Mouse (Mus musculus) macrophage (primary cell): ENCODE data around the gene Chml. TPM values are rescaled to one million over a fixed set of nuclear protein-coding genes. Genes with fewer than 3 reads are reported as not detected.
A peak's percentile ranks its signal among the peaks of the same experiment; 100 is the strongest.

Experiments used
- H3K27ac ChIP-seq: fragments of 350-480 bp; formaldehyde crosslinking; 2 replicates; pipeline ENCODE4 v1.9.0; 2021
- H3K36me3 ChIP-seq: fragments of 350-480 bp; formaldehyde crosslinking; 2 replicates; pipeline ENCODE4 v1.9.0; 2021; ENCODE audit errors: inconsistent target
- H3K4me3 ChIP-seq: fragments of 350-480 bp; formaldehyde crosslinking; 2 replicates; pipeline ENCODE4 v1.9.0; 2021; ENCODE audit errors: inconsistent target
- H3K79me2 ChIP-seq: fragments of 350-480 bp; formaldehyde crosslinking; 2 replicates; pipeline ENCODE4 v1.9.0; 2021; ENCODE audit errors: inconsistent target
- WGBS: methylation state at CpG from one replicate; pipeline ENCODE4 v1.1.7; 2026; ENCODE audit warnings: inconsistent platforms; ENCODE audit not compliant: missing documents; 5-methylcytosine and 5-hydroxymethylcytosine counted together
- polyA plus RNA-seq: library from polyadenylated mRNA; stranded (reverse); fragments of 250-400 nt; gene quantifications from 3 replicates; pipeline ENCODE4 v1.2.4, GENCODE M21; 2018; ENCODE audit warnings: inconsistent platforms

The Chml gene
- polyA plus RNA-seq, 1 experiment from 2014 or later, result 3.0 TPM

DNA sequence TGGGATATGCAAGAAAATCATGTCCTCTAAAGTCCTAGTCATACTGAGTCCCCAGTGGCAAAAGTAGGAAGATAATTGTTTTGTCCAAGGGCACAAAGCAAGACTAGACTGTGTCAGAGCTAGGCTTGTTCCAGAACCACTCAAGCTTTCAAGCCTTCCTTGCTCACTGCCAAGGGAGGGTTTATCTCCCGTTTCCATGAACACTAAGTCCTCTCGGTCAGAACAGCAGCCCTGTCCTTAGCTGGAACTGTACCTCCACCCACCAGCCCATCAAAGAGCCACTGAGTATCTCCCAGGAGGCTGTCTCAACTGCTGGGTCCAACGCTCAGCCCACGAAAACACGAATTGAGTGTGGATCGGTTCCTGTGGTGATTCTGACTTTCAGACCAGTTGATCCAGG is 17.6 kb downstream of the Chml start:
- H3K27ac ChIP-seq, result no peak overlapping the region
- 91% methylated on average over 6 of the region's 6 CpGs for whole genome bisulfite sequencing
- no peak overlapping the region for H3K4me3 ChIP-seq
- no peaks in the 10 kb centered on the region for H3K79me2 ChIP-seq
- no peaks in the 10 kb centered on the region for H3K36me3 ChIP-seq

DNA sequence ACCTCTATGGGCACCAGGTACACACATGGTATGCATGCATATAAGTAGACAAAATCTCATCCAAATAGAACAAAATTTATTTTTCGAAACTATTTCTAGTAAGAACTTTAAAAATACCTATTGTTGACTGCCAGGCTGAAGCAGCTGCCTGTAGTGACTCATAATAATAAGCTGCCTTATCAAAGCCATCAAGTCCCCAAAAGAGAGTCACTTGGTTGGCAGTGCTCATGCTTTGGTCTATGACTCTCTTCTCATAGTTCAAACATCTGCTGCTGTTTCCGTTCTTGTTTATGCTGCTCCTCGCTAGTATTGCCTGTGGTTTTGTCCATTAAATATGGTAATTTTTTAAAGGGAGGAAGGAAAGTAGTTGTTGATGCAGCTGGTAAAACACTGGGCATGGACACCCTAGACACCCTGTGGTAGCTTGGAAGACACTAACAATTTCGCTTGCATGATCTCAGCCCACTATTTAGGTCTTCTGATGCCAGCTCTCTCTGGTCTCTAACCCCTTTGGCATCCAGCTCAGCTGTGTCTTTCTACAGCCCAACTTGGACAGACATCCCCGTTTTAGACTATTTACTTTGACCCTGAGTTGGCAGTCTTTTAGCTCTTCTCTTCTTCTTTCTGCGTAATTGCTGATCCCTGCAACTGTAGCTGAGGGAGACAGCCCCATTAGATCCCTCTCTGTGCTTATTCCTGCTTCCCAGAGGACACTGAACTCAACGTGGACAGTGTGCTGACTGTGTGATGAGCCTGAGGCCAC is 19.0 kb downstream of the Chml start:
- Histone ChIP-seq H3K4me3 (no peak overlapping the region), H3K27ac (no peak overlapping the region), H3K36me3 (no peaks in the 10 kb centered on the region), H3K79me2 (no peaks in the 10 kb centered on the region)
- 74% methylated on average over 7 of the region's 7 CpGs for WGBS

DNA sequence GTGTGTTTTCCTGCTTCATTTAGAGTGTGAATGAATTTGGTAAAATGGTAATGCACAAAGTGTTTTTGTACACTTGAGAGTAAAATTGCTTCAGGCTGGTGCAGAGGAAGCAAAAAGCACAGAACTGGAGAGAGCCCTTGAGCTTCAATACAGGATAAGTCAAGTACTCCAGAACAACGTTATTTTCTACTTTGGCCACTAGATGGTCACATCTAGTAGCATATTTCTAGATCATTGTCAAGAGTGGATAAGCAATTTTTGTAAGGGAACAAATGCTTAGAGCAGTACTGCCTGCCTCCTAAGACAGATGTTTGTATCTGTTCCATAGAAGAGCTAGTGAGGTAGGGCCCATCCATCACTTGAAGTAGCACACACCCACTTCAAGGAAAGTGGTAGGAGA is 21.1 kb downstream of the Chml start:
- no peak overlapping the region for H3K4me3 ChIP-seq
- 5% methylated on average over 1 of the region's 1 CpGs for WGBS
- no peak overlapping the region for H3K27ac ChIP-seq
- no peaks in the 10 kb centered on the region for H3K79me2 ChIP-seq
- no peaks in the 10 kb centered on the region for H3K36me3 ChIP-seq

DNA sequence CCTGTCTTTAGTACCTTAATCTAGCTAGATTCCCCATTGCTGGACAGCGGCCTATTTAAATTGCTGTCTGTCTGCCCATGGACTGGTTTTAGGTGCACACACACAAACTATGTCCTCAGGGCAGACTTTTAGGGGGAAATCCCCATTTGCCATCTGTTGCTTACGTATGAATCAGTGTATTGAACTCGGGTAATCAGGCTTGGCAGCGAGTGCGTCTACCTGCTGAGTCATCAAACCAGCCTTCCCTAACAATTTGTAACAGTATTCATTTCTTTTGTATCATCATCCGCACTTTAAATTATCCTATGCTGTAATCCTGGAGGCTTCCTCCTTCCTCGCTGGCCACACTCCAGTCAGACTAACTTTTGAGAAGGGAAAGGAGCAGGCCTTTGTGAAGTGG is 22.7 kb downstream of the Chml start:
- H3K4me3 ChIP-seq, result no peak overlapping the region
- H3K27ac ChIP-seq, result no peak overlapping the region
- 75% methylated on average over 7 of the region's 7 CpGs for WGBS

DNA sequence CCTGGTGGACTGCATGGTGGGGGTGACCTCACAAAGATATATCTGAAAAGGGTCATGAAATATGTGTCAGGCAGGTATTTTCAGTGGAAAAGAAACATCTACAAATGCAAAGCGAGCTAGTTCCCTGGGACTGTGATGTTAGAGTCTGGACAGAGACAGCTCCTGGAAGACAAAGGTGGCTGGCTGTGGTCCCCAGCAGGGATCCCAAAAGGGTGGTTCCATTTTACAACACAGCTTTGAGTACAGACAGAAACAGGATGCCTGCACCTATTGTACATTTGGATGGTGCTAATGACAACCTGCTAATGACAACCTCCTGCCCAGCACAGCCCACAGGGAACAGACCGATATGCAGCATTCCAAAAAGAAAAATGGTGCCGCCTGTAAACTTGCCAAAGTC is 23.2 kb downstream of the Chml start:
- no peaks in the 10 kb centered on the region for H3K79me2 ChIP-seq
- H3K4me3 ChIP-seq, result no peak overlapping the region
- H3K36me3 ChIP-seq, result no peaks in the 10 kb centered on the region
- no peak overlapping the region for H3K27ac ChIP-seq
- 84% methylated on average over 3 of the region's 3 CpGs for WGBS

More for the DNA sequence above, 22.7 kb downstream of the Chml start:
- no peaks in the 10 kb centered on the region for H3K36me3 ChIP-seq
- no peaks in the 10 kb centered on the region for H3K79me2 ChIP-seq

DNA sequence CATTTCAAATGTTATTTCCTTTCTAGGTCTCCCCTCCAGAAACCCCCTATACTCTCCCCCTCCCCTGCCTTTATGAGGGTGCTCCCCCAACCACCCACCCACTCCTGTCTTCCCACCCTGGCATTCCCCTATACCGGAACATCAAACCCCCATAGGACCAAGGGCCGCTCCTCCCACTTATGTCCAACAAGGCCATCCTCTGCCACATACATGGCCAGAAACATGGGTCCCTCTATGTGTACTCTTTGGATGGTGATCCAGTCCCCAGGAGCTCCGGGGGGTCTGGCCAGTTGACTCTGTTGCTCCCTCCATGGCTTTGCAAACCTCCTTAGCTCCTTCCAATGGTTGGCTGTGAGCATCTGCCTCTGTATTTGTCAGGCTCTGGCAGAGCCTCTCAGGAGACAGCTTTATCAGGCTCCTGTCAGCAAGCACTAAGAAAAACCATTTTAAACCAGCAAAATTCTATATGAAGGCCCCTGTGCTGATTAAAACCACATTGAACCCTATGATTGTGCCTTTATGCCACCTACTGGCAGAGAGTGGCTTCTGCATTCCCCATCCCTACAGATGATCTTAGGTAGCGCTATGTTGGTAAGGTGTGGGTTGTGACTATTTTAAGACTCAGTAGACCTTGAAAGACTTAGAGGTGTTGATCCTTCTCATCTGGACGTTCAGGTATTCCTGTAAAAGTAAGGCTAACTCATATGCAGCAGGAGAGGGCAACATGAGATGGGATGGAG is 23.9 kb downstream of the Chml start:
- WGBS, result 73% methylated on average over 4 of the region's 5 CpGs
- Histone ChIP-seq H3K27ac (no peak overlapping the region), H3K4me3 (no peak overlapping the region), H3K36me3 (no peaks in the 10 kb centered on the region), H3K79me2 (no peaks in the 10 kb centered on the region)

DNA sequence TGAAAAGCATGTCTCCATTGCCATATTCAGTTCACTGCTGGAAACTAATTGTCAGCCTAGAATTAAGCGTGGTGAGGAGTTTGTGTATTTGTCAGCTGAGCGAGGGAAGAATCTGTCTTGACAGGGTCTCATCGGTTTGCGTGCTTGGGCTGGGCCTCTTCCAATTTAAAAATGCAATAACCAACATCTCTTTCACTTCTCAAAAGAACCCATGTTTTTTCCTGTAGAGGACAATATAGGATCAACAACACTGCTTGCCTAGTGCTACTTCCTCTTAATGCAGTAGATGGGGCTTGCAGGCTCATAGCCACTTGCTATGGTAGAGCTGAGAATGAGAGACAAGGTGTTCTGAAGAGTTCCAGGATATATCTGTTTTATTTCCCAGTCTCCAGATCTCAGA is 32.8 kb downstream of the Chml start:
- Histone ChIP-seq H3K36me3 (no peaks in the 10 kb centered on the region), H3K4me3 (no peak overlapping the region), H3K27ac (peak overlapping the region; percentile 41), H3K79me2 (no peaks in the 10 kb centered on the region)
- 3% methylated on average over 4 of the region's 4 CpGs for WGBS

DNA sequence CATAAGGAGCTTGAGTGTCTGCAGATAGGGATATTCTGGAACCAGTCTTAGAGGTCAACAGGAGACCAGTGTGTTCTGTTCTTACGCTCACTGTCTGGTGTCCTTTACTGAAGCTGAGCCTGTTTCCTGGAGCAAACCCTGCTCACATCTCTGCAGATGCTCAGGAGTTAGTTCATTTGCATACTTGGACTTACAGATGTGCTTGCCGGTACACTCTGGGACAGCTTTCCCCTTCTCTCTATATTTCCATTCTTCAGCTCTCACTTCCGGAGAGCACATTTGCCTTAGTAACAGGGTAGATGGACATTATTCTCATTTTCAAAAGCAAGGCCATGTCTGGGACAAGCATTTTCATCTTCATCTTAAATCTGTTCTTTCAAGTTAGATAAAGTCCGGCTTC is 44.1 kb downstream of the Chml start:
- 98% methylated on average over 4 of the region's 4 CpGs for WGBS
- Histone ChIP-seq H3K27ac (no peak overlapping the region), H3K79me2 (no peaks in the 10 kb centered on the region), H3K4me3 (no peak overlapping the region), H3K36me3 (no peaks in the 10 kb centered on the region)

DNA sequence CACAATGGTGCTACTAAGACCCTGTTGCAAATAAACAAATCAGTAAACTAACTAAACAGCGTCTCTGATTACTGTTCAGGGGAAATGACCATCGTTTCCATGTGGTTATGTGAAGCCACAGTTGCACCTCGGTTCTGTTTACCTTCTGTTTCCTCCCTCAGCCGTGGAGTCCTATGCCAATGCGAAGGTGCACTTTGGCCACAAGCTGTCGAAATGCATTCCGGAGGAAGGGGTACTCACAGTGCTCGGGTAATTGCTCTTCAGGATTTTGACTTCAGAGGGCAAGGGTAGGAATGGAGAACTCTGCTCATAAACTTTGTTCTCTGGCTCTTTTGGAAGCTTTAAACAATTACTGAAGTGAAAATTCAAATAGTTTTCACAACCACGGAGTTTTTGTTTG is 45.7 kb downstream of the Chml start:
- WGBS, result 19% methylated on average over 9 of the region's 9 CpGs
- no peak overlapping the region for H3K27ac ChIP-seq

DNA sequence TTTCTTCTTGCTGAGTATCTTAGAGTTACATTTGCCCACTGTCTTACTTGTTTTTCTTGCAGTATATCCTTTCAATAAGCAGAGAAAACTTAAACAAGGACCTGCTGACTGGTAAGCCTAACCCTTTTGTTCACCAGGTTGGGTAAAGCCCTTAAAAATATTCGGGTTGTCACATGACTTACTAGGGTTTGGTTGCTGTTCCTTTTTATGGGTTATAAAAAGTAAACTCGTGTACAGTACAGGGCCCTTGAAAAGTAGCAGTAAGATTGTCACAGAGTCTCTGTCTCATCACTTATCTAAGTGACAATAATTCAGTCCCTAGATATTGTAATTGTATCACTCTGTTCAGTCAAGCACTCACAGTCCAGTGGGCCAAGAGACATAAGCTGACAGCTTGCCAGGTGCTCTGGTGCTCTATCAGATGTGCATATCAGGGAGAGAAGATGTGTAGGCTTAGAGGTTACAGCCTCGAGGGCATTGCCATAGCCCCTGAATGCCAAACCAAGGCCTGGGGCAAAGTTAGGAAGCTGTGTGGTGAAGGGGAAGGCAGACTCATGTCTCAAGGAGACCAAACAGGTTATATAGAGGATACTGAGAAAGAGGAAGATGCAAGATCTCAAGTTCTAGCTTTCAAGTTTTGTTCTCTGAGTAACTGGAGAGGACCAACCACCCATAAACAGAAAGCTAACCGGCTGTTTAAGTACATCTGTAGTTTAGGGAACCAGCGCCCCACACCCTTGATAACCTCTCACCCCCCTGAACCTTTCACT is 49.0 kb downstream of the Chml start:
- WGBS, result 26% methylated on average over 5 of the region's 5 CpGs
- no peaks in the 10 kb centered on the region for H3K79me2 ChIP-seq
- no peaks in the 10 kb centered on the region for H3K36me3 ChIP-seq
- no peak overlapping the region for H3K4me3 ChIP-seq
- no peak overlapping the region for H3K27ac ChIP-seq

More for the DNA sequence above, 45.7 kb downstream of the Chml start:
- no peak overlapping the region for H3K4me3 ChIP-seq
- H3K79me2 ChIP-seq, result no peaks in the 10 kb centered on the region
- no peaks in the 10 kb centered on the region for H3K36me3 ChIP-seq

DNA sequence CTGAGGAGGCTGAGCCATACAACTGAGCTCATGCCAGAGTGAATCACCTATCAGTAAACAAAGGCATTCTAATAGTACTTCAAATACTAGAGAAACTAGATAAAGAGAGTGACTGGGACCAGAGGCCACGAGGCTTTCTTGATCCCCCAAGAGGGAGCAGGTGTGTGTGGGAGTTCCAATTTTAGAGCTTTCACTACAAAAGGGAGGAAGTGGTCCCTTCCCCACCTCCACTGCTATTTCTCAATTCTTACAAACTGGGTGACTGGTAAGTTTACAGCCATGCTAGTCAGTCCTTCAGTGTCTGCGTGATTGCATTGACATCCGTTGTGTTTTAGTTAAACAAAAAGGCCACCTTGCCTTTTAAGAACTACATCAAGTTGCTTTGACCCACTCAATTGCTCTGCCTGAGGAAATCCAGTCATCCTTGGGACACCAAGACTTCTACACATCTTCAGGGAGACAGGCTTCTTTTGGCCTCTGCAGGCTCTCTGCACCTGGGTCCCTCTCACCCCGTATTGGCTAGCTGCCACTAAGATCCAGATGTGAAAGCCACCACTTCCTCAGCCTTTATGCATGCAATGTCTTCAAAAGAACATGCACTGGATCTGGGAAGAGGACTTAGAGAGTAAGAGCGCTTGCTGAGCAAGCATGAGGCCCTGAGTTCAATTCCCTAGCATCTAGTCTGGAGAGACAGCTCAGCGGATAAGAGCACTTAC is 52.1 kb downstream of the Chml start:
- Histone ChIP-seq H3K79me2 (no peaks in the 10 kb centered on the region), H3K36me3 (no peaks in the 10 kb centered on the region), H3K4me3 (no peak overlapping the region), H3K27ac (peak overlapping the region; percentile 70)
- WGBS, result 44% methylated on average over 6 of the region's 6 CpGs

DNA sequence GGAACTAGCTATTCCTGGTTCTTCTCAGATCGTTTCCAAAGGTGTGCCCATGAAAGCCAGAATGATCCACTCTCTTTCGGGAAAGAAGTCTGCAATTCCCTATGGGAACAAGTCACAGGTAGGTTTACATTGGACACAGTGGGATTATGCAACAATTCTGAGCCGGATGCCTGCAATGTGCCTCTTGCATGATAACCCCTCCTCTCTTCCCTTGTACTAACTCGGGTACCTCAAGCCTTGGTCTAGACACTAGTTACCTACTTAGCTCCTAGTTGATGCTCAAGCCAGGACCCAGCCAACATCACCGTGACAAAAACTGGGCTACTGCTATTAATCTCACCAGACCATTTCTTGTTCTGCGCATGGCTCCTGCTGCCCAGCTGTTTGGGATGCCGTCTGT is 53.6 kb downstream of the Chml start:
- Histone ChIP-seq H3K4me3 (no peak overlapping the region), H3K79me2 (no peaks in the 10 kb centered on the region), H3K36me3 (no peaks in the 10 kb centered on the region), H3K27ac (peak overlapping the region; percentile 70)
- WGBS, result 86% methylated on average over 7 of the region's 7 CpGs

DNA sequence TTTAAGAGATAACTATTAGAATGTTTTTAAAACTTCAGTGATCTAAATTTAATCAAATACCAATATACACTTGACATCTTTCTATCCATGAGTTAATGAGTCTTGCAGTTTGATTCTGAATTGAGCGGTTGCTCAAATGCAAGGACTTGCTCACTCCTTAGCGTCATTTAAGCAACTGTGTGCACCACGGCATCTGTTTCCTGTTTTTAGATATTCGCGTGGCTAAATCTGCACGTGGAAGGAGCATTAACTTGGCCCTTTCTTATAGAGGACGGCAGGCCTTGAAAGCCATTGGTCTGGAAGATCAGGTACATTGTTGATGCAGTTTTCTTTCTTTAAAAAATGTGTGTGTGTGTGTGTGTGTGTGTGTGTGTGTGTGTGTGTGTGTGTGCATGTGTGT is 55.0 kb downstream of the Chml start:
- H3K36me3 ChIP-seq, result no peaks in the 10 kb centered on the region
- WGBS, result 7% methylated on average over 7 of the region's 7 CpGs
- no peak overlapping the region for H3K27ac ChIP-seq
- no peak overlapping the region for H3K4me3 ChIP-seq
- no peaks in the 10 kb centered on the region for H3K79me2 ChIP-seq

DNA sequence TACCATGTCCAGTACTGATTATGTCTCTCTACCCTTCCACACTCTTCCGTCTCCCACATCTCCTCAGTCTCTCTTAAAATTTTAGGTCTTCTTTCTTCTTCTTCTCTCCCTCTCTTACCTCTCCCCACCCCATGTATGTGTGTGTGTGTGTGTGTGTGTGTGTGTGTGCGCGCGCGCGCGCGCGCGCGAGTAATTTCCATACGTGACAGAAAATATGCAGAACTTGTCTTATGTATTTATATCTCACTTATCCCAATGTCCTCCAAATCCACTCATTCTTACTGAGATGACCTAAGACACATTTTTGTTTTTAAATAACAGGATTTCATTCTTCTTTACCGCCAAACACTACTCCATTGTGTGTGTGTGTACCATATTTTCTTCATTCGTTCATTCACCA is 60.2 kb downstream of the Chml start:
- Histone ChIP-seq H3K36me3 (no peaks in the 10 kb centered on the region), H3K79me2 (no peaks in the 10 kb centered on the region), H3K4me3 (no peak overlapping the region), H3K27ac (no peak overlapping the region)
- 94% methylated on average over 4 of the region's 14 CpGs for WGBS
